Mouse (Mus musculus): ENCODE measurements at regions not wholly inside any gene's neighbourhood (a gene's known extent, or its start where the extent isn't known, plus 50 kb on each side); places are given as distances from the start of the nearest gene placed in this dataset.

DNA sequence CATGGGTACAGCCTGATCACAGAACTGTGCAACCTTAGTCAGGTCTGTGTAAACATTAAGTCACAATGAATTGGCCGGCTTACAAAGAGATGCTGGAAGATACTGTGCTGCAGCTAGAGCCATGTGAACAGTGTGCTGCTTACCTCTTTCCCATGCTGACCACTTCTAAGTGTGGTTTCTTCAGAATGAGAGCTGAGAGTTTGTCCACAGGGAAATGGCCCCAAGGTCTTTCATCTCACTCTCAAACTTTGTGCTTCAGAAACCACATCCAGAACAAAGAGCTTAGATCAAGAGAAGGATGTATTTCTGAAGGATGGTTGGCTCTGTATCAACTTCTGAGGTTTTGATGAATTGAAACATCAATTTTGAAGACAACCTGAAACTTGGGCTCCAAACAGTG, 165.7 kb downstream of the Lrrc3b start:
- no peak for DNase-seq

DNA sequence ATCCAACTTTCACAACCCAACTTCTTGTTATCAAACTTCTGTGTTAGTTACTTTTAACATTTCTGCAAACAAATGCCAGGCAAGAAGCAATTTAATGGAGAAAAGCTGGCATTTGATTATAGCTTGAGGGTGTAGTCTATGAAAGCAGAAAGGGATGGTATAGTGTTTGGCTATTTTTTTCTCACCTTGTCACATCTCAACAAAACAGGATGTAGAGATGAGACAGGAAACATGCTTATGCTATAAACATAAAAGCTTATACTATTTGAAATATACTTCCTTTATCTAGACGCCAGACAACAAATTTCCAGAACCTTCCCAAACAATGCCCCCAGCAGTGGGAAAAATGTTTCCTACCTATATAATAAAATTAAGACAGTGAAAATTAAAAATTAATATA, 166.4 kb downstream of the Lrrc3b start:
- no peak for DNase-seq

DNA sequence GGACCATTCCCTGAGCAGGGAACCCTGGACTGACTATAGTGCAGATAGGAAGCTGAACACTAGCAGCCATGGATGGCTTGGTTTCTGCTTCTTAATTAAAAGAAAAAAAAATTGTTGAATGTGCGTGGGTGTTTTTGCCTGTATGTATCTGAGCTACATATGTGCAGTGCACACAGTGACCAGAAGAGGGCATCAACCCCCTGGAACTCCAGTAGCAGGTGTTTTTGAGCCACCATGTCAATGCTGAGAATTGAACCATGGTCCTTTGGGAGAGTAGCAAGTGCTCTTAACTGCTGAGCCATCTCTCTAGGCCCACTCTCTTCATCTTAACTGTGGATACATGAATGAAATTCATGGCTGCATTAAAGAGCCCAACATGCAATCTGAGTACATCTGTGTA, 172.5 kb downstream of the Lrrc3b start:
- DNase-seq = peak; percentile 4

DNA sequence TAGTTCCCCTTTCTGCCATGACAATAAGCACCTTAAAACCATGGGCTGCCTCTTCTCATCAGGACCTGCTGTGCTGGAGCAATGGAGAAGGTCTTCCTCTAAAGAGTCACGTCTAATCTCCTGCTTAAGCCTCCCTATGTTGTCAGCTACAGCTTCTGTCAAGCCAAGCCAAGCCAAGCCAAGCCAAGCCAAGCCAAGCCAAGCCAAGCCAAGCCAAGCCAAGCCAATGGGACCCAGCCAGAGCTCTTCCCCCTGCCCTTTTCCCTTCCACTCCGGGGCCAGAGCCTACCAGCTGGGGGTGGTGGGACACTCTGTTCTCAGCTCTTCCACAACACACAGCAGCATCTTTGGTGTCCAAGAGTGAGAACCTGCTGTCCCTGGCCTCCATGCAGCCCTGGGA, 175.8 kb downstream of the Lrrc3b start:
- DNase-seq = no peak

DNA sequence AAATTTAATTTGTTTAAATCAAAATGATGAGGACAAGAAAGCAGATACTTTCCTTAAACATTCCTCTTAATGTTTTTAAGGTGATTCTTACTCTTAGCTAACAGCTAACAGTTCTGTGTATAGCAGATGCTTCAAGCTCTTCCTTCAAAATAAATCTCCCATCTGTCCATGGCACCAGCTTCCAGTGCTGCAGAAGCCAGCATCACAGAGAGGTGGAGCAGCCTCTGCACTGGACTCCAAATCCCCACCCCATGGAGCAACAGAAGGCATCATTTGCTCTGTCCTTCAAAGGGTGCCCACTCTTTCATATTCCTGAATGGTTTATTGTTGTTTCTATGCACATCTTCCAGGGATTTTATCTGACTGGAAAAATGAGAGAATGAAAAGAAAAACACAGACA, 183.1 kb downstream of the Lrrc3b start:
- no peak for DNase-seq

DNA sequence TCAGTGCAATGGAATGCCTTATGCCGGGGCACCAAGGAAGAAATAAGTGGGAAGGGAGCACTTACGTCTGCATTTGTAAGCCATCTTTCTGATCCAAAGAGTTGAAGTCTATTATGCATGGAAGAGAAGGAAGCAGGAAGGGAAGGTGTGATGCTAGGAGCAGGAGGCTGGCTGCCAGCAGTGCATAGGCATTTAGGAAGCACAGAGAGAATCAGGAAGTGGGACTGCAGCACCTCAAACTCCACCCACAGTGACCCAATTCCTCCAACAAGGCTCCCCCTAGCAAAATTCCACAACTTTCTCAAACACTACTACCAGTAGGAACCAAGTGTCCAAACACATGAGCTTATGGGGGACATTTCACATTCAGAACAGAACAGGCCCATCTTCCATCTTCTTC, 233.2 kb downstream of the Lrrc3b start:
- DNase-seq = no peak

DNA sequence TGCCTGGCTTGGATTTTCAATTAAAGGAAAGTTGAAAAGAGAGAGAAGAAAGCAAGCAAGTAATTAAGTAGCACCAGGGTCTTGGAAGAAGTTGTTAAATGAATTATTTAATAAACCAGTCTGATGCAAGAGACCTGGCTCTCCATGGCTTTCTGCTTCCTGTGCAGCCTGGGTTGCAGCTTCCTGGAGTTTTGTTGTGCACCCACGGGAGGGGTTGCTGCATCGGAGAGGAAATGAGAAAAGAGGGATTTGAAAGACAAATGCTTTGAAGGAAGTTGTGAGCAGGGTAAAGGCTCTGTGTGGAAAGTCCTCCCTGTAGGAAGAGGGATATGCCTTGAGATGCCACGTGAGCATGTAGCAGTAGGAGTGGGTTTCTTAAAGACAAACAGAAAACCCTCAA, 234.5 kb downstream of the Lrrc3b start:
- no peak for DNase-seq
